Mouse (Mus musculus) right cerebral cortex, postnatal 4 days (tissue): ENCODE results near the gene Prepl.

Experiments used
- DNase-seq: peaks from one replicate; pipeline ENCODE4 v3.0.0-alpha.2; 2022

Prepl gene

GRCm38 (mm10) chr17:85090120-85091099 is at the start of gene Prepl, which contains the start of gene Camkmt:
Prepl (minus strand) TSS chr17:85090241.
Camkmt (plus strand) TSS chr17:85090552.
- DNase-seq: peak; percentile 90

- no peak for DNase-seq
Measured at GRCm38 (mm10) chr17:85138393-85138792, 48.4 kb upstream of the Prepl start.

GRCm38 (mm10) chr17:85116643-85117042 is 26.6 kb upstream of the Prepl start:
- DNase-seq: peak; percentile 88

GRCm38 (mm10) chr17:85113441-85113840 is 23.4 kb upstream of the Prepl start:
- no peak for DNase-seq

- DNase-seq: no peak
Measured at GRCm38 (mm10) chr17:85110640-85111039, 20.6 kb upstream of the Prepl start.

- DNase-seq: no peak
Measured at GRCm38 (mm10) chr17:85103310-85103709, 13.3 kb upstream of the Prepl start.

- DNase-seq: no peak
Measured at GRCm38 (mm10) chr17:85101751-85102150, 11.7 kb upstream of the Prepl start.

- DNase-seq: no peak
Measured at GRCm38 (mm10) chr17:85100232-85100631, 10.2 kb upstream of the Prepl start.

GRCm38 (mm10) chr17:85098677-85099323 is 8.8 kb upstream of the Prepl start:
- no peak for DNase-seq

GRCm38 (mm10) chr17:85096396-85096795 is 6.4 kb upstream of the Prepl start:
- DNase-seq: no peak

- DNase-seq: no peak
Measured at GRCm38 (mm10) chr17:85091762-85092161, 1.7 kb upstream of the Prepl start.

- DNase-seq: peak; percentile 23
Measured at GRCm38 (mm10) chr17:85089621-85090020, 420 bp downstream of the Prepl start.

GRCm38 (mm10) chr17:85089011-85089410 is 1.0 kb downstream of the Prepl start:
- no peak for DNase-seq

- DNase-seq: no peak
Measured at GRCm38 (mm10) chr17:85088401-85088800, 1.6 kb downstream of the Prepl start.

- DNase-seq: no peak
Measured at GRCm38 (mm10) chr17:85087591-85087990, 2.5 kb downstream of the Prepl start.

- no peak for DNase-seq
Measured at GRCm38 (mm10) chr17:85086501-85086900, 3.5 kb downstream of the Prepl start.

- no peak for DNase-seq
Measured at GRCm38 (mm10) chr17:85085335-85085734, 4.7 kb downstream of the Prepl start.

- no peak for DNase-seq
Measured at GRCm38 (mm10) chr17:85080781-85081180, 9.3 kb downstream of the Prepl start.

- no peak for DNase-seq
Measured at GRCm38 (mm10) chr17:85079276-85079675, 10.8 kb downstream of the Prepl start.

GRCm38 (mm10) chr17:85074083-85074482 is 16.0 kb downstream of the Prepl start:
- DNase-seq: no peak

- no peak for DNase-seq
Measured at GRCm38 (mm10) chr17:85073214-85073613, 16.8 kb downstream of the Prepl start.

- DNase-seq: no peak
Measured at GRCm38 (mm10) chr17:85072383-85072782, 17.7 kb downstream of the Prepl start.

GRCm38 (mm10) chr17:85071088-85071775 is 18.8 kb downstream of the Prepl start:
- no peak for DNase-seq
